Mouse (Mus musculus) ES-E14 (cell line): ENCODE measurements around the gene Pex11b.

ENCODE experiments used
- CHD2 ChIP-seq: IDR thresholded peaks from 2 replicates; pipeline ENCODE4 v1.6.1; 2014; ENCODE audit warnings: mild to moderate bottlenecking, low read depth, low read length, inconsistent platforms
- HCFC1 ChIP-seq: IDR thresholded peaks from 2 replicates; pipeline ENCODE4 v1.6.1; 2012; ENCODE audit warnings: low read length, inconsistent platforms, borderline replicate concordance; ENCODE audit not compliant: insufficient read depth
- ZC3H11A ChIP-seq: IDR thresholded peaks from 2 replicates; pipeline ENCODE4 v1.6.1; 2012; ENCODE audit warnings: low read depth, mild to moderate bottlenecking, inconsistent platforms, low read length, borderline replicate concordance
- ZNF384 ChIP-seq: IDR thresholded peaks from 2 replicates; pipeline ENCODE4 v1.6.1; 2012; ENCODE audit warnings: low read depth, low read length, inconsistent platforms

DNA sequence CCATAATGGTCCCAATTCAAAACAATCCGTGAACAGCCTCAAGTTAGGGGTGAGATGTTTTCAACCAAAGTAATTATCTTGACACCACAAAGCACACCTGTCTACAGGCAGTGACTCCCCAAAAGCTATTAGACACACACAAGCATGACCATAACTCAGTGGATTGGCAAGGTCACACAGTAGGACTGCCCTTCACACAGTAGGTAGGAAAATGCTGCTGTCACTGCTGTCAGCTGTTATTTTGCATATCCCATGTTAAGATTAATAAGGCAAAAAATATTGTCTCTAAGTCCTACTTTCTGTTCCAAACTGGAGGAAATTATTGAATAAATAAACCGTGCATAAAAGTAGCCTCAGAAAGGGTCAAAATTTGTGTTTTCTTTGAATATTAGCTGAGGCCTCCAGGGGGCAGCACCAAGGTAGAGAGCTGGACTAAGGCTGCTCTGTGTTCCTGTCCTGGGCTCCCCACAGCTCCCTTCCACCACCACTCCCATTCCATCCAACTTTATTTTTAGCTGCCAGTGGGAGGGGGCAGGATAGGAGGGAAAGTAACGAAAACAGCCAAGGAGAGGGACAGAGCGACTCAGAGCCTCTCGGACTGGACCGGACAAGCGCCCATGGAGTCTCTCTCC is 10.0 kb downstream of the Pex11b start, which contains the start of gene Itga10:
- no peak for TF ChIP-seq CHD2
- no peak for TF ChIP-seq ZNF384
- TF ChIP-seq ZC3H11A, result no peak
- no peak for TF ChIP-seq HCFC1
